Mouse (Mus musculus) mouse embryonic stem cell (cell line): ENCODE results near the gene Capzb.

Experiments used
- in situ Hi-C, 2 experiments: fragments of 300-500 bp; cut with MboI; formaldehyde crosslinking; loops; 1 replicate in 1 of 2; 3 replicates in 1 of 2; pipeline ENCODE4 v1.14.3; 2019 to 2020; ENCODE audit warnings: low sequenced_read_pairs in 2 of 2, low pct_unique_long_range_greater_than_20kb in 1 of 2, mixed read lengths in 1 of 2; ENCODE audit not compliant: unreplicated experiment in 1 of 2

Gene Capzb

DNA sequence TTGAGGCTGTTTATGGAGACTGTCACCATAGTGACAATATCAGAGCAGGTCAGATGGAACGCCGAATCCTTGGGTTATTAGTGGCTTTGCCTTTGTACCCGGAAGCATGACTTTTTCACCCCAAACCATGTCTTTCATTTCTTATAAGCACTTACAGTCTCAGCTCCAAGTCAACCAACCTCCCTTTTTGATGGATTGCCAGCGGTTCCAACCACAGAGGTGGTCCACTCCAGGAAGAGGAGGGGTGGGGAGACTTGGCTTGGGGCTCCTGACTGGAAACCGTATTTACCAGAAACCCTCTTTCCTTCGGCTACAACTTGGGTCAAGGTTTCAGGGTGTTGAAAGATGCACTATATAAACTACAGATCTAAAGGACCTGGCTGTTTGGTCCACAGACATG is 16.7 kb upstream of the Capzb start:
- in situ Hi-C loops, result no loop called here

DNA sequence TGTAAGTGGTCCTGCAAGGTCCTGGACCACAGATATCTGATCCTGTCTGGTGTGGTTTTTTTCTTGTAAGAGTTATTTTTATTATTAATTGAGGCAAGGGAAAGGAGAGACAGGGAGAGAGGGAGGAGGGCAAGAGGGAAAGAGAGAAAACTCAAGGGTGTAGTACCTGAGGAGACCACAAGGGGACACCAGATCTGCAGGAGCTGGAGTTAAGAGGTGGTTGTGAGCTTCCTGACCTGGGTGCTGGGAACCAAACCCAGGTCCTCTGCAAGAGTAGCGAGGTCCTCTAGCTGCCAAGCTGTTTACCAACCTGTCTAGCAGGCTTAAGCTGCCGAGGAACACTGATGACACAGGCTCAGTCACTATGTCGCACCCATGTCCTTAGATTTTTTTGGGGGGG is 14.8 kb upstream of the Capzb start:
- in situ Hi-C loops, result no loop called here

DNA sequence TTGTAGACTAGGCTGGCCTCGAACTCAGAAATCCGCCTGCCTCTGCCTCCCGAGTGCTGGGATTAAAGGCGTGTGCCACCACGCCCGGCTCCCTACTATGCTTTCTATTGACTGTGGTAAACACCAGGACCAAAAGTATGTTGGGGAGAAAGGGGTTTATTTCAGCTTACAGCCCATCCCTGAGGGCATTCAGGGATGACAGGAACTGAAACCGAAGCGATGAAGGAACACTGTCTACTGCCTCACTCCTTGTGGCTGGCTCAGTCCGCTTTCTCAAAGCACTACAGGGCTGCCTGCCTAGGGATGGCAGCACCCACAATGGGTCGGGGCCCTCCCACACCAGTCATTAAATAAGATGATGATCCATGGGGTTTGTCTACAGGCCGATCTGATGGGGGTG is 14.3 kb upstream of the Capzb start:
- in situ Hi-C loops, result no loop called here

DNA sequence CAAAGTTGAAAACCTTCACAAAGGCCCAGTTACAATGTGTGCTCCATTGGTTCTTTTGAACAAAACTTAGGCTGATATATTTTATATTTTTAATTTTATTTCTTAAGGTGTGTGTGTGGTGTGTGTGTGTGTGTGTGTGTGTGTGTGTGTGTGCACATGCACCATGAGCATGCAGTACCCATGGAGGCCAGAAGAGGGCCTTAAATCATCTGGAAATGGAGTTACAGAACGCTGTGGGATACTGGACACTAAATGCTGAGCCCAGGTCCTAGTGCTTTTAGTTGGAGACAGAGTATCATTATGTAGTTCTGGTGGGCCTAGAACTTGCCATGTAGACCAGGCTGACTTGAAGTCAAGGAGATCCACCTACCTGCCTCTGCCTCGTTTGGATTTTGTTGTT is 13.5 kb upstream of the Capzb start:
- in situ Hi-C loops, result no loop called here

DNA sequence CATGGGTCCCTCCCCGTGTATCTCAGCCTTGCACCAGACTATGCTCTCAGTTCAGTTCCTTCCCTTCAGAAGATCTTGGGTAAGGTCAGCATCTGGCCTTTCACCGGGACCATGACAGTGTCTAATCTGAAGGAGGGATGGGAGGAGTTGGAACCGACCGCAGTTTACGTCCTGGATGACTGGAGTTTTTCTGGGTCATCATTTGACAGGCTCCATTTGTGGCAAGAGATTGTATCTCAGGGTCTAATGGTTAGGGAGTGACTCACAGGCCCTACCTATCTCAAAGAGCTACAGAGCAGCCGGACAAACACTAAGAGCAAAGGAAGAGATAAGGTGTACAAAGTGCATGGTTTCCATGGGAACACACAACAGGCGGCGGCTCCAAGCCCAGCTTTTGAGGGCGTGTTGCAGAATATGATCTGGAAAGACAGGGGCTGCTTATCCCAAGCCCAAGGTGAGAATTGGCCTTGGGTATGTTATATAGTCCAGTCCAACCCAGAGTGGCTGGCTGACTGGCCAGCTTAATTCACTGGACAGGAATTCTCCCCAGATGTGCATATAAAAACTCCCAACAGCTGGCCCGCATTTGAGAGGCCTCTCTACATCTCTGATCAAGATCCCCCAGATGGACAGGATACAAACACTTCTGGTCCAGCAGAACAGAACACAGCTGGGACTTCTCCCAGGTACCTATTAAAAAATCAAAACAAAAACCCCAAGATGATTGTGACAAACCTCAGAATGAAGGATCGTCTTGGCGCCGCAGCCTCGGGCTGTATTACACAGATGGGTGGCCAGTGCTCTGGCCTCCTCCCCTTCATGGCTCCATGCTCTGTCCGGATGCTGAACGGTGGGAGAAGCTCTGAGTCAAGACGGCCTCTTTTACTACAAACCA is 12.7 kb upstream of the Capzb start:
- in situ Hi-C loops, result no loop called here

DNA sequence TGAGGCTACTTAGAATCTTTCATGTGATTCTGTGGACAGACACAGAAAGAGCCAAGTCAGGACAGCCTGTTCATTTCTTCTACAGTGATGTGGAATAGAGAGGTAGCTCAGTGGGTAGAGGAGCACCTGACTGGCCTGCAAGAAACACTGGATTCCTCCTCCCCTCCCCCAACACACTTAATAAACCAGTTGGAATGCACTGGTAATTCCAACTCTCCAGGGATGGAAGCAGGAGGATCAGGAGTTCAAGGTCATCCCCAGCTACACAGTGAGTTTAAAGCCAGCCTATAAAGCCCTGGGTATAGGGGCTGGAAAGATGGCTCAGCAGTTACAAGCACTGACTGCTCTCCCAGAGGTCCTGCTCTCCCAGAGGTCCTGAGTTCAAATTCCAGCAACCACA is 10.2 kb upstream of the Capzb start:
- in situ Hi-C loops, result no loop called here

DNA sequence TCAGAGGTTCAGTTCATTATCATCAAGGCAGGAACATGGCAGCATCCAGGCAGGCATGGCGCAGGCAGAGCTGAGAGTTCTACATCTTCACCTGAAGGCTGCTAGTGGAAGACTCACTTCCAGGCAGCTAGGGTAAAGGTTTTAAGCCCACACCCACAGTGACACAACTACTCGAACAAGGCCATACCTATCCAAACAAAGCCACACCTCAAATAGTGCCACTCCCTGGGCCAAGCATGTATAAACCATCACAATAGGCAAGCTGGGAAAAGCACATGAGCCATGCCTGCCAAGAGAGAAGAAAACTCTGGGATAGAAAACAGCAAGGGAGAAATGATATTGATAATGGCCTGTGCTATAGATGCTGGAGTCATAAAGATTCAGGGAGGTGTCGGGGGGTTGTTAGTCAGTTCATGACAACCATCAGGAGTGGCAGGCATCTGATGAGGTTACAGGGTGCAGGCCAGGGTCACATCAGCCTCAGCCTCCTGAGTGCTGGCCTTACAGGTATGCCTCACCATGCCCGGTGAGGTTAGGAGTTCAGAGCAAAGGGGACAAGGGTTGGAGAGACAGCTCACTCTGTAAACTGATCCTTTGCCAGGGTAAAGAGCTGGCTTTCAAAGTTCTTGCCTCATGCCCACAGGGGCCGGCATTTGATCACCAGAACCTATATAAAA is 6.8 kb upstream of the Capzb start:
- in situ Hi-C loops, result no loop called here

DNA sequence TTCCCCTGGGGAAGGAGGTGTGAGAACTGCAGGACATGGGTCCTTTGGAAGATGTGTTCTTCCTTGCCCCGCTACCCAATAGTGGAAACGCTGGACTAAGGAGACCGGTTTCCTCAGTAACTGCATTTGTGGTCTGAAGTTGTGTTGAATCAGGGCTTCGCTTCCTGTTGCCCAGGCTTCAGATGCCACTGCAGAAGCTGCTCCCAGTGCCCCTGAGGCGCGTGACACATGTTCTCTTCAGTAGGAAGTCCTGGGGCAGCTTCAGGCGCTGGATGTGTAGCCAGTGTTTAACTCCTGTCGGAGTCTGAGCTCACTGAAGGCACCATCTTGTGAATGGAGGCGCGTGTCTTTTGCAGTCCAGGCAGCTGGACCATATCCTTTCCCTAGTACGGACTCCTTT is 4.8 kb upstream of the Capzb start:
- in situ Hi-C loops, result no loop called here

DNA sequence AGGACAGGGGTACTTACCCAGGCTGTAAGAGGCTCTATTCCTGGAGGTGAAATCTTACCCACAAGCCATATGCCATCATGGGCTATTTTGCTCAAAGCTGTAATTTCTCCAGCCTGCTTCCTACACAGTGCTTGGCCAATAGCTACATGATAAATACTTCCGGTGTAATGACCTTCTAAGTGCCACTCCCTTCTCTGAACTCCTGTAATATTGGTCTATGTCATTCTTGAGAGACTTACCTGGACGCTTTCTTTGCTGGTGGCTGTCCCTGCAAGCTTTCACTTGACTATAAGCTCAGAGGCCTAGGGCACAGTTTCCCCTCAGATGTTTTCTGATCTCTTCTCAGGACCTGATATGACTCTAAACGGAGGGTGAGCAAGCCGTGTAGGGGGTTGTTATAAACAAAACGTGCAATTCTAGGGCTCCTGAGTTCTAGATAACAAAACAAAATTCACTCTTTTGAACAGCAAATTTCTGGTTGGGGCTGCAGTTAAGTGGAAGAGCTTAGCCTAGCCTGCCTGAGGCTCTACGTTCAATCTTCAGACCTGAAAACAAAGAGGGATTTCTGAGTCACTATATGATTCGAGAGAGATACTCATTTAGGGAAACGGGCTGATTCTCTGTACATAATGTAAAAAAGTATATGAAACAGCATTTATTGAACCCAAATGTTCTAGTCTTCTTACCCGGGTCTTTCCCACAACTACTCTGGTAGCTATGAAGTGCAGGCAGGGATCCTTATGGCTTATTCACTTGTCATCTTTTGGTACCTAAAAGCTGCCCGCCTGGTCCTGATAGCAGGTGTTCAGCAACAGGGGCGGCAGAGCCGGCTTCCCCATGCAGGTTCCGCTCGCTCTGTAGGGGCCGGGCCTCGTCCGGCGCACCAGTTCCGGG is 847 bp upstream of the Capzb start:
- in situ Hi-C loops, result no loop called here

DNA sequence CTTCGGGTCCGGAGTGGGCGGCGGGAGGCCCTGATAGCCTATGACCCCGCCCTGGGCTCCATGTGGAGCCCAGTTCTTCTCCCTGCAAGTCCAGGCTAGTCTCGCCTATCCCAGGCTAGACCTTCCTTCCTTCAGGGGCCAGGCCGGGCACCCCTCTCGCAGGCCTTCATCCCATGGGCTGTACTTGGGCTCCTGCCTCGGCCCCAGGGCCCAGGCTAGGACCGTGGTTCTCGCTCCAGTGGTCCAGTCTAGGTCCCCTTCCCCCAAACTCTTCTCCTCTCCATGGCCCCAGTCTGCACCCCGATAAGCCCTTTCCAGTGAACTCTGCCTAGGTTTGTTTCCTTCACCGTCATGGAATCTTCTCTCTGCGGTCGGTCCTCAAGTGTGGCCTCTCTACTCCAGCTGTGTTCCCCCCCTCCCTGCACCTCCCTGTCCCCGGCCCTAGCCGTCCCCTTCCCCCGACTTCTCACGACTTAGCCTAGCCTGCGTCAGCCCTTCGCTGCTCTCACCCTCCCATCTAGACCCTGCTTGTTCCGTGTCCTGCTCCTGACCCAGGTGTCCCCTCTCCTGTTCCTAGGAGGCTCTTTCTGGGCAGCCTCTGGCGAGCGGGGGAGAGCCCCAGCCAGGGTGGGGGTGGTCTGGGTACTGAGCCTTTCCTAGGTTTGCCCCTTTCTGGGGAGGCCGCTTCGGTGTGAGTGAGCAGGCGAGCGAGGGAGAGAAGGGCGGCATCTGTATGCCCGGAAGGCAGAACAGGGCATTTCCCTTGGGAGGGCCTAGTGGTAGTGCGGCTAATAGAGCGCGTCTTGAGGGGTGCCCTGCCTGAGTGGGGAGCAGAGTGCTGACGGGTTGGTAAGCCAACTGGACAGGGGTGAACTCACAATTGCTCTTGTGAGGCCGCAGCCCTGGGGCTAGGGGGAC is 736 bp downstream of the Capzb start:
- in situ Hi-C loops, result no loop called here

DNA sequence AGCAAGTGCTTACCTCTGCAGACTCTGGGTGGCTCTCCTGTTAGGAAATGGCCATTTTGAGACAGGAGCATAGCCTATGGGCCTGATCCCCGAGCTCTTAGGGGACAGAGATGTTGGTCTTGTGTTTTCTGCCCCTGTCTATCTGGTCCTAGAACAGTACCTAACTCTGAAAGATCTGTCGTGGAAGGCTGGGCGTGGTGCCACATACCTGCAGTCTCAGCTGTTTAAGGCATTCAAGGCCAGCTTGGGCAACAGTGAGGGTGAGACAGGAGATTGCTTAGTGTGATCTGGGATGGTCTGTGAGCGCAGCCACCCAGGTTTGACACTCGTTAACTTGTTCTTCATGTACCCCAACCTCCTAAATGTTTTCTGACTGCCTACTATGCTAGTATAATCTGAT is 2.4 kb downstream of the Capzb start:
- in situ Hi-C loops, result no loop called here

DNA sequence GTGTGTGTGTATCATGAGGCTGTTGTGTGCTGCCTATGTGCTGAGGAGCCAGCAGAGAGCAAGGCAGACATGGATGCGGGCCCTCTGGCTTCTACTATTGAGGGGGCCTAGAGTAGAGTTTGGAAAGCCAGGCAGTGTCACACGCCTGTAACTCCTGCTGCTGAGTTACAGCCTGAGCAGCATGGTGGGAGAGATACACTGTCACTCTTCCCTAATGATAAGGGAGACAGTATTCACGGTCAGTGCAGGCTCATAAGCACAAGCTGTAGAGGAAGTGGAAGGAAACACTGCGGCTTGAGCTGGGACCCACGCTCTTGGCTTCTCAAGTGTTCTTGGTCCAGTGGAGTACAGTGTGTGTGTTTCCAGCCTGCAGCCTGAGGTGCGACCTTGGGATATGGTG is 3.8 kb downstream of the Capzb start:
- in situ Hi-C loops, result no loop called here

DNA sequence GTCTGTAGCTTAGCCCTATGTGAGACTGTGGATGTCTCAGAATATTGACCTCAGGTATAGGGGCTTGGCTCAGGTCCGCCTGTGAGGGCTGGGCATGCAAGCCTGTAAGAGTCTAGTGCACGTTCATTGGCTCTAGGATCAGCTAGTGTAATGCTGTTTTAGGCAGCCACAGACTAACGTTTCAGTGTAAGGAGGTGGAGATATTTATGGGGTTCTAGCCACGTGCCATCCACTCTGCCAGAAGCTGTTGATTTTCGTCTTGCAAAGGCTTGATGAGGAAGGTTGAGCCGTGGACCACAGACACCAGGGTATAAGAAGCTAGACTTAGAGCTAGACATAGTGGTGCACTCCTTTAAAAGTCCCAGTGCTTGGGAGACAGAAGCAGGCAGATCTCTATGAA is 4.2 kb downstream of the Capzb start:
- in situ Hi-C loops, result no loop called here

DNA sequence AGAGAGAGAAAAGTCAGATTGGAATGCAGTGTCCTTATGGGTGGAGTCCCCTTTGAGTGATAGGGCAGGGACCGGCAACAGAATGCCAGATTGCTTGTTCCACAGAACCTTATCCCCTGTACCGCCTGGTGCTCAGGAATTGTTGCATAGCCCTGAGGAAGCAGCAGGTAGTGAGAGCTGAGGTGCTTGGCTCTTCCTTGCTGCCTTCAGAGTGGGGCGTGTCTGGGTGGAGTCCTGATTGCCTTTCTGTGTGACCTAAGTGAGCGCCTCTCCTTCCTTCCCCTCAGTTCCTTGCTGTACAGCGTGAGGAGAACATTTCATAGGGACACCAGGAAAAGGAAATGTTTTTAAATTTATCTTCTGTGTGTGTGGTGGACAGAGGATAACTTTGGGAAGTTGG is 4.8 kb downstream of the Capzb start:
- in situ Hi-C loops, result no loop called here

DNA sequence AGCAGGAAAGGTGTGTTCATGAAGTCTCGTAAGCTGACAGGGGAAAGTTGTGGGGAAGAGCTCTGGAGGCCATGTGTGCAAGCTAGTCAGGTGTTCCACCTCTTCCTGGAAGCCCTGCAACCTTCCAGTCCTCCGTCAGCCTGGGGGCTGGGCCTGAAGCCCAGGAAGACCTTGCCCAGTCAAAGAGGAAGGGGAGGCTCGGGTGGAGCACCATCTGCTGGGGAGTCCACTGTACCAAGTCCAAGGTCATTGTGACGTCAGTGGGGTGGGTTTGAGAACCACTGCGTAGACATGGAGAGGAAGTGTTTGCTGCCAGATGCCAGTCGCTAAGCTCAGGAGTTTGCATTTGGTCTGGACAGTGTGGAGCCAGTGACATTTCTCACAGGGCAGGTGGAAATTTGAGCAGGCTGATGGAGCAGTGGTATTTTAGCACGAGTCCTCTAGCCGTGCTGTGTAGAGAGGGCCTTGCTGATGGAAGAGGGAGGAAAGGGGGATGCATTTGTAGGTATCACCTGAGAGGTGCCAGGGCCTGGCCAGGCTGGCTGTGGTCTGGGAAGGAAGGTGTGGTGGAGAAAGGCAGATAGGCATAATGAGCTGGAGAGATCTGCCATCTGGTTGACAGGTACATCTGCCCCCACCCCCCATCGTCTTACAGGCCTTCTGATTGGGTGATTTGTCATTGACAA is 5.4 kb downstream of the Capzb start:
- in situ Hi-C loops, result no loop called here

DNA sequence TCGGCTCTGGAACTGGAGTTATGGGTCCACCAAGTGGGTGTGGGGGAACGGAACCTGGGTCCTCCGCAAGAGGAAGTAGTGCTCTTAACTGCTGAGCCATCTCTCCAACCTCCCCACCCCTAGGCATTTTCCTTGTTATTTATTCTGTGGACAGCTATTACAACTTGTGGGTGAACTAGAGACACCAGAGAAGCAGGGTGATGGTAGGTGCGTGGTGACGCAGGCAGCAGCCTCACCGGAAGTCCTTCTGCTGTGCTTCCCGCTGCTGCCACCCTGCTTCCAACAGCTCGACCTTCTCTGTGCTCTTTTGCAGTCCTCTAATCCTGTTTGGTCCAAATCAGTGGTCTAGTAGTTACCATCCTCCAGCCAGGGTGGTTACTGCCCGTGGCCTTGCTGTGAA is 6.4 kb downstream of the Capzb start:
- in situ Hi-C loops, result no loop called here

DNA sequence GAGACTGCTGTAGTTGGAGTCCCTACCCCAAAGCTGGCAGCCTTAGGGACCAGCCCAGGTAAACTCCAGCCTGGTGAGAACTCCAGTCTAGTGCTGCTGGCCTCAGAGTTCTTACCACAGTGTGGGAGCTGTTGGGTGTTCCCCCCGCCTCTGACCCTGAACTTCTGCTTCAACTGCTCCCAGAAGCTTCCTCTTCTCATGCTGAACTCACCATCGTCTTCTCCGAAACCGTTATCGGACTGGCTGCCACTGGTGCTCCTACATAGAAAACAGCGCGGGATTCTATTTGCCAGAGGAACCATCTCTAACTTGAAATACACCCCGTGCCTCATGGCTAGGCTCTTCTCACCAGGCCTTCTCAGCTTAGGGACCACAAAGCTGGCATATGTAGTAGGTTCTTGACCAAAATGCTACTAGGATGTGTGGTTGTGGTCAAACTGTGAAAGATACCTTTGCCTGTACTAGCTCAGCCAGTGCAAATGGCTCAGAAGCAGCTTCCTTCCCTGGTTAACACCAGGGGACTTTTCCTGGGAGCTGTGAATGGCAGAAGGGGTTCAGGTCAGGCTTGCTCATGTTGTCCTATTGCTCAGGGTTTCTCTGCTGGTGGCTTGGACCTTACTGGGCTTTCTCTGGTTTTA is 7.1 kb downstream of the Capzb start:
- in situ Hi-C loops, result no loop called here
